Mouse (Mus musculus) T-helper 1 cell (primary cell): ENCODE data around the gene Epx.
"Not testable (repeated sequence)": the region's sequence is repeated elsewhere in the genome, so short reads cannot be mapped to it uniquely, and the experiment has no call there.

Experiments
- in situ Hi-C: fragments of 300-600 bp; cut with MboI, MseI; formaldehyde crosslinking; loops from one replicate; pipeline ENCODE4 v1.15.1; 2025; ENCODE audit warnings: high pct_unique_total_duplicates

Gene Epx

GRCm38 (mm10) chr11:87875436-87875835 lies at the start of gene Epx:
Gene Epx, minus strand, starts transcription at chr11:87875536.
- in situ Hi-C loops = no loop called here

GRCm38 (mm10) chr11:87920966-87921365 lies 45.6 kb upstream of the Epx start, which contains the start of gene Olfr464:
Gene Olfr464, minus strand, starts transcription at chr11:87920967.
- in situ Hi-C loops = no loop called here

DNA sequence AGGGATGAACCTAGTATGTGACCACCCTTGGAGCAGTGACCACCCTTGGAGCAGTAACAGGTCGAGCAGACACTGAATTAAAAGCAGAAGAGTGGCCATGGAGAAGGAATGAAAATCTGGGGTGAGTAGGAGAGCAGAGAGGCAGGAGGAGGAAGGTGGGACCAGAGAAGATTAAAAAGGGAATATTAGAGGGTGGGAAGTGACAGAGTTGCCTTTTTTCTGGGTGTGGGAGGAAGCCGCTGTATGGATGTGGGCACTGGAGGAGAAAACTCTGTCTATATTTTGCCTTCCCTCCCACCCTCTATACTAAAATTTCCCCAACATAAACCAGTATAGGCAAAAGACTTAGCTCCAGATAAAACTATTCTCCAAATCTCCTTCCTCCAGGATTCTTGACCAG lies 45.0 kb upstream of the Epx start:
- in situ Hi-C loops = no loop called here

- in situ Hi-C loops = no loop called here
These were observed 40.7 kb upstream of the Epx start for GRCm38 (mm10) chr11:87916005-87916404.

DNA sequence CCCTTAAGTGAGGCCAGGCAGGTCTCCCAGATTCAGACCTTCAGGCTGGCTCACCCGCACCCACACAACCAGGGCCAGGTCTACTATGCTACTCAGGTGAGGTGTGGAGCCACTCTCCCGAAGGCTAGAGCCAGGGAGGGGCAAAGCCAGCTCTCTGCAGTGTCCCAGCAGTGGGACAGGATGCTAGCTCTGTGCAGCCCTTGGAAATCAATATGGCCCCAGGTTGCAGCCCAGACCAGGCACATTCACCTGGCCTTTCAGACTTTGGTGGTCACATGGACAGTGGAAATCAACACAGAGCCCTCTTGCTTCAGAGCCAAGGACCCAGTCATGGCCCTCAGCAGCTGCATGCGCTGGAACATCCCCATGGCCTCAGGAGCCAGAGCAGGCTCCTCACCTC lies 29.0 kb upstream of the Epx start:
- in situ Hi-C loops = loop anchor here (10.0 kb wide), 1 partner anchor 1810 kb away; no protein-coding TSS in a partner anchor

DNA sequence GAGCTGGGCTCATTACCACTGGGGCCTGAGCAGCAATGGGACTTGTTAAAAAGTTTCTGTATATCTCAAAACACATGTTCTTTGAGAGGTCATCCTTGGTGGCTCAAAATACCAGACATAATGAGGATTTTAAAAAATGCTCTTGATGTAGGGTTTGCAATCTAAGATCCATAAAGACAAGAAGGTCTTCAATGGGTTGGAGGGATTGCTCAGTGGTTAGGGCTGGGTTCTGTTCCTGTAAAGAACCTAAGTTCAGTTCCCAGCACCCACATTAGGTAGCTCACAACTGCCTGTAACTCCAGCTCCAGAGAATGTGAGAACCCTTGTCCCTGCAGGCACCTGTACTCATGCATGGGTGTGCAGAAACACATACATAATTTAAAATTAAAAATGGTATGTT lies 22.0 kb upstream of the Epx start, which contains the start of gene Olfr463:
Olfr463 (minus strand) TSS at position 101 of the 400 bp plus-strand sequence.
- in situ Hi-C loops = no loop called here

DNA sequence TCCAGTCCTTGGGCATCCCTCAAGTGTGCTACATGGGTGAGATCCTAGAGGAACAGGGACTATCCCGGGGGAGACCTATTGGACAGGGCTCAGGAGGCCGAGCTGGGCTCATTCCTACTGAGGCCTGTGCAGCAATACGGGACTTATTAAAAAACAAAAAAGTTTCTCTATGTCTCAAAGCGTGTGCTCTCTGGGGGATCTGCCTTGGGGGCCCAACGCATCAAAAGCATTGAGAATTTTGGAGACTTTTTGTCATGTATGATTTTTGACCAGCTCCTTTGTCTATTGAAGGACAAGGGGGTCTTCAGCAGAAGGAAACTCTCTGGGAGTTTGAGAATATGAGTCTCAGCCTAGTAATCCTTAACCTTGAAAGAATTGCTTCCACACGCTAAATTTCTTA lies 16.8 kb upstream of the Epx start, which contains the start of gene Olfr462:
Olfr462 (minus strand) TSS at position 101 of the 400 bp plus-strand sequence.
- in situ Hi-C loops = no loop called here

DNA sequence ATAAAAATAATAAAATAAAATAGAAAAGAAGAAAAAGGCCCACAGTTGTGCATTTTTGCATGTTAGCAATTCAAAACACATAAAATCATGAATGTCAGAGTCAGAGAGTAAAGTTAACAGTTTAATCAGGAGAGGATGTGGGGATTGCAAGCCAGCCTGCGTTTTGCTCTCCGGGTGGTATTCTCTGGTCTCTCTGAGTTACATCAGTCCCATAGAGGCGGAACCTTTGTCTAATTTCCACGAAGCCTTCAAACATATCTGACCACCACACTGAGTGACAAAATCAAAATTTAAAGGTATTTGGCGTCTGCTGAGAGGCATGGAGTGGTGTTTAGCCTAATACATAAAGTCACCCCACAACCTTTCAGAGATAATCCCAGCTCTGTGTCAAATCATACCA lies 9.5 kb upstream of the Epx start:
- in situ Hi-C loops = no loop called here

GRCm38 (mm10) chr11:87883493-87883892 lies 8.2 kb upstream of the Epx start:
- in situ Hi-C loops = no loop called here

- in situ Hi-C loops = no loop called here
These were observed 6.4 kb upstream of the Epx start for GRCm38 (mm10) chr11:87881714-87882113.

- in situ Hi-C loops = no loop called here
These were observed 4.5 kb upstream of the Epx start for GRCm38 (mm10) chr11:87879826-87880225.

DNA sequence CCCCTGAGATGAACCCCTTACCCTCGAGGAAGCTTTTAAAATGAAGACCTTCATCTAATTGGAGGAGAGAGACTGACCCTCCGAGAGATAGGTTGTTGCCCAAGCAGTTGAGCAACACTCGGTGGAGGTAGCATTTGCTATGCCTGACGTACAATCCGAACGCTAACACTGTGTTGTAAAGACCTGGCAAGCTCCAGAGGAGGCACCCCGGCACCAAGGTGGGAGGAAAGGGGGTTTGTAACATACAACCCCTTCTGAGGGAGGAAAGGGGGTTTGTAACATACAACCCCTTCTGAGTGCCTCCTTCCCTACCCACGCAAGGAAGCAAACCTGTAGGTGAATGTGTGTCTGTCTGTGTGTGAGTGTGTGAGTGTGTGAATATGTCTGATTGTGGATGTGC lies 3.6 kb downstream of the Epx start:
- in situ Hi-C loops = no loop called here

DNA sequence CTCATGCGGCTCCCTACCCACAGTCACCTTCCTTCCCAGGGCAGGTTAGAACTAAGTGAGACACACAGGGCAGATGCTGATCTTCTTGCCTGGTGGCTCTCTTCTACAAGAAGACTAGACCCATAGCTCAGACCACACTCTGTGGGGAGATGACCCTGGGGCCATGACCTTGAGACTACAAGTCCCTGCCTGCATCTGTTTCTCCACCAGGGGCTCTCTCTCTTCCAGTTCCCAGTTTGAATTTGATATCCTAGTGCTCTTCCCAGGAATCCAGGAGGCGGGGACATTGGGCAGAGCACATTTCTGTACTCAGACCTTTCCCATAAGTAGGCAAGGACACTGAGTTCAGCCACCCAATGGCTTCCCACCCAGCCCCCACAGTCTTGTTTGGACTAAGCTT lies 5.2 kb downstream of the Epx start:
- in situ Hi-C loops = no loop called here

GRCm38 (mm10) chr11:87866891-87867290 lies 8.4 kb downstream of the Epx start:
- in situ Hi-C loops = not testable (repeated sequence)

DNA sequence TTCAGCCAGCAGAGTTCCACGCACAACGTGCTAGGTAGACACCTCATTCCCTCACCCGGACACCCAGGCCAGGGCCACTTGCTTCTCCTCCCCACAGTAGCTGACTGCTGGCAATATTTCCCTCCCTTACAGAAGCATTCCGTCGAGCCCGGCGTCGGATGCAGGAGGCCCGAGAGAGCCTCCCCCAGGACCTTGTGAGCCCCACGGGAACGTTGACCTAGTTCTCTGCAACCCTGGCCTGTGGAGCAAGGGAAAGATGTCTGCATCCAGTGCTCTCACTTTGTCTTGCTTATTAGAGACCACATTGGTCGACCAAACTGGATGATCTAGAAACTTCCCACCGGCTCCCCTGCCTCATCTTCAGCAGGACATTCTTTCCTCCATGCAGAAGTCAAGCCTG lies 12.5 kb downstream of the Epx start:
- in situ Hi-C loops = no loop called here

DNA sequence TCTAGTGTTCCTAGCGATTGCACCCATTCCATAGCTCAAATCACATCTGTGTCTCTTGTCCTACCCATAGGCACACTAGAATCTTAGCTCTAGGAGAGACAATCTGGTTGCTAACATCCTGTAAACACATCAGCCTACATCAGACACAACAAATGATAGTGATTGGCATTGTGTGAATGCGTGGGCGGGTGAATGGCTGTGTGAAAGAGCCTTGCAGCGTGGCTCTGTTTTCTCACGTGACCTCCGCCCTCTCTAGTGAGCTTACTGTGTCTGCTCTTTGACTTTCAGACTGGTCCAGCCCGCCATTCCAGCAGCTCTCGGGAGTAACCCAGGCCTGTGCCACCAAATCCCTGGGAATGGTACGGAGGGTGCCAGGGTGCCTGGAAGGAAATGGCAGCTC lies 14.9 kb downstream of the Epx start:
- in situ Hi-C loops = no loop called here

GRCm38 (mm10) chr11:87859273-87859672 lies 16.1 kb downstream of the Epx start:
- in situ Hi-C loops = no loop called here

- in situ Hi-C loops = no loop called here
These were observed 20.8 kb downstream of the Epx start for GRCm38 (mm10) chr11:87854550-87854949.

GRCm38 (mm10) chr11:87853597-87853954 lies 21.8 kb downstream of the Epx start:
- in situ Hi-C loops = no loop called here

DNA sequence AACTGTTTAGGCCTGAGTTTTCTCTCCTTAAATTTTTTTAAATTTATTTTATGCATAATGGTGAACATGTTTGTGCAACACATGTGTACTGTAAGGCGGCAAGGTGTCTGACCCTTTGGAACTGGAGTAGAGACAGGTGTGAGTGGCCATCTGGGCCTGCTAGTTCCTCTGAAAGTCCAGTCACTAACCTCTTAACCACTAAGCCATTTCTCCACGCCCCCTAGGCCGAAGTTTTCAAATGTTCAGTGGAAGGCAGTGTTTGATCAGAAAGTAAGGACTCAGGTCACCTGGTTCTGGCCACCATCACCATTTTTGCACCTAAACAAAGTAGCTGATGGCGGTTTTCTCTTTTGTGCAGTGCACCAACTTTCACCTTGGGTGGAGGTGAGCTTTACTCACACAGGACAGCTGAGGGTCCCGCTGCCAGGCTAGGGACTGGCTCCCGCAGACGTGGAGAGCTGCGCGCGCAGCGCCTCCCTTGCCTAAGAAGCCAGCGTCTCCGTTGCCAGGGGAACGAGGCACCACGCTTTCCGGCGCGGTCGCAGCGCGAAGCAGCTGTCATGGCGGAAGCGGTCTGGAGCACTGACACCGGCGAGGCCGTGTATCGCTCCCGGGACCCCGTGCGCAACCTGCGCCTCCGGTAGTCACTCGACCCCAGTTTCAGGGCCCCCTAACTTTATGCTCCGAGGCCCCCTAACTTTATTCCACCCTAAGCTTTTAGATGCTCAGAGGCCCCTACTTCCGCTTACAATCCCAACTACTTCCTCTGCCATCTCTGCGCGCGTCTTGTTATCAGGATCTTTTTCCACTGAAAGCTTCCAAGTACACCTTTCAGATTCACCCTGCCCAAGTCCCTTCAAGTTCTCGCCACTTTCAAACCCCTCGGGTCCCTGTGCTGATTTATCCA lies 22.4 kb downstream of the Epx start, which contains the start of gene Mks1:
Mks1 (plus strand) TSS at position 526 of the 907 bp plus-strand sequence.
- in situ Hi-C loops = no loop called here

- in situ Hi-C loops = no loop called here
These were observed 27.5 kb downstream of the Epx start for GRCm38 (mm10) chr11:87847884-87848283.

- in situ Hi-C loops = no loop called here
These were observed 28.3 kb downstream of the Epx start for GRCm38 (mm10) chr11:87846968-87847600.

- in situ Hi-C loops = no loop called here
These were observed 33.9 kb downstream of the Epx start for GRCm38 (mm10) chr11:87841436-87841835.
